In the genomic region with DNA sequence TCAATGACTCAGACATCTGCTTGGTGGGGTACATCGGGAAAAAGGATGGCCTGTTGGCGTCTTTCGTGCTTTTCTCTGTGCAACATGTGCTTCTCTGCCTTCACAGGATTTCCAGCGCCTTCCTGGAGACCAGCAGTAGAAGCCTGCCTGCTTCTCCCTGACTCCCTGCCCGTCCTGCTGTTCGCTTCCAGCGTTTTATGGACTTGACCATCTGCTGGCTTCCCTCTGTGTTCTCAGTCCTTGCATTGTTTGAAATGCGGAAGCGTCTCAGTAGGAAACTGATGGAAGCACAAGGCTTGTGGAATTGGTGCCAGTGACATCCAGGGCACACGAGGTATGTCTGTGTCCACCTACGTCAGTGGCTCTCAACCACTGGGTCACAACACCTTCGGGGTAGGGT, we compare ENCODE assay signal across 26 mouse cellular contexts.
"Had no signal": no experiment of that assay in that cellular context is flagged by ENCODE, and none has a peak within 500 bp of the region (broad histone marks: within the 10 kb centered on the region; RNA-seq: fewer than 3 reads in every experiment).

No protein-coding gene starts in this region.

- H3K4me3 ChIP-seq: gastrocnemius, adult 2 months; heart, adult 2 months; heart, embryonic 10.5 days; heart, embryonic 12.5 days; hindbrain, embryonic 10.5 days; hindbrain, embryonic 13.5 days; hindbrain, embryonic 15.5 days; intestine, embryonic 15.5 days; layer of hippocampus, adult 2 months; left cerebral cortex, adult 2 months; limb, embryonic 10.5 days; limb, embryonic 12.5 days; liver, embryonic 13.5 days had no signal

- ATAC-seq: inflammation-experienced regulatory T-cells, adult 6 months; intestine, embryonic 15.5 days; intestine, postnatal 0 days had no signal

- H3K4me2 ChIP-seq: heart, embryonic 12.5 days; hindbrain, embryonic 13.5 days; hindbrain, embryonic 15.5 days; intestine, embryonic 15.5 days; limb, embryonic 12.5 days; liver, embryonic 11.5 days; liver, embryonic 13.5 days had no signal

- DNase-seq: gastrocnemius, adult 2 months; gastrocnemius, postnatal 10 days; gastrocnemius, postnatal 25 days; heart, adult 2 months; heart, postnatal 10 days; heart, postnatal 4 days; kidney, adult 18-20 months; kidney, adult 8-10 months; kidney, postnatal 10 days; kidney, postnatal 25 days; kidney, postnatal 4 days; liver; liver, embryonic 13.5 days had no signal

- H3K36me3 ChIP-seq: heart, embryonic 10.5 days; heart, embryonic 12.5 days; hindbrain, embryonic 10.5 days; hindbrain, embryonic 13.5 days; hindbrain, embryonic 15.5 days; intestine, embryonic 15.5 days; limb, embryonic 10.5 days; limb, embryonic 12.5 days; liver, embryonic 13.5 days had no signal

- H3K4me1 ChIP-seq: liver, embryonic 13.5 days had no signal

- H3K27ac ChIP-seq: gastrocnemius, adult 2 months; heart, adult 2 months; heart, embryonic 10.5 days; hindbrain, embryonic 13.5 days; hindbrain, embryonic 15.5 days; intestine, embryonic 15.5 days; layer of hippocampus, adult 2 months; left cerebral cortex, adult 2 months; limb, embryonic 10.5 days; limb, embryonic 12.5 days; liver, embryonic 13.5 days had no signal

- H3K9me3 ChIP-seq: heart, embryonic 10.5 days; heart, embryonic 12.5 days; hindbrain, embryonic 10.5 days; hindbrain, embryonic 13.5 days; hindbrain, embryonic 15.5 days; intestine, embryonic 15.5 days; limb, embryonic 10.5 days; limb, embryonic 12.5 days; liver, embryonic 13.5 days had no signal

- H3K27me3 ChIP-seq: heart, embryonic 12.5 days; hindbrain, embryonic 13.5 days; intestine, embryonic 15.5 days; limb, embryonic 12.5 days; liver, embryonic 13.5 days had no signal

- H3K9ac ChIP-seq: heart, embryonic 12.5 days; hindbrain, embryonic 13.5 days; hindbrain, embryonic 15.5 days; intestine, embryonic 15.5 days; limb, embryonic 12.5 days; liver, embryonic 13.5 days had no signal
